Mouse (Mus musculus) lung, postnatal 36 days (tissue): Measurements from ENCODE around the gene Gm45140.
A peak's percentile ranks its signal among the peaks of the same experiment; 100 is the strongest.

Source experiments
- DNase-seq: peaks from one replicate; pipeline ENCODE4 v3.0.0; 2022; ENCODE audit warnings: mixed read lengths

Gm45140 gene

DNA sequence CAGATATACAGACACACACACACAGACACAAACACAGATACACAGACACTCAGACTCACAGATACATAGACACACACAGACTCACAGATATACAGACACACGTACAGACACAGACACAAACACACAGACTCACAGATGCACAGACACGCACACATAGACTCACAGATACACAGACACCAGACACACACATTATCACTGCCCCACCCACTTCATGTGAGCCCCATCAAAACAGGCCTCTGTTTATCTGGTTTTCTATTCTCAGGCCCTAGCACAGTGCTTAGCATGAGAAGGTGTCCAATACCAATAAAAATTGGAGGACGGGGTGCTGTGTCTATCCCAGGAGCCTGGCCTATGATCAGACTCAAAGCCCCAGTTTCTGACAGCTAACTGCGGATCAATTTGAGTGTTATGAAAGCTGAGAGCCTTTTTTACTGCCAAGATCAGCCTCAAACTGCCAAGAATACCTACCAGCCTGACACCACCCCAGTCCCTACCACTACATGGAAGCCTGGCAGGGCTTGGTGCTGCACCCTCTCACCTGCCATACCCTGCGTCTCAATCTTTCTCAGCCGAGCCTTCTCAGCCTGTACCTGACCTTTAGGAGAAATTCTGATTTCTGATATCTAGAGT is 39.2 kb downstream of the Gm45140 start:
- no peak for DNase-seq

DNA sequence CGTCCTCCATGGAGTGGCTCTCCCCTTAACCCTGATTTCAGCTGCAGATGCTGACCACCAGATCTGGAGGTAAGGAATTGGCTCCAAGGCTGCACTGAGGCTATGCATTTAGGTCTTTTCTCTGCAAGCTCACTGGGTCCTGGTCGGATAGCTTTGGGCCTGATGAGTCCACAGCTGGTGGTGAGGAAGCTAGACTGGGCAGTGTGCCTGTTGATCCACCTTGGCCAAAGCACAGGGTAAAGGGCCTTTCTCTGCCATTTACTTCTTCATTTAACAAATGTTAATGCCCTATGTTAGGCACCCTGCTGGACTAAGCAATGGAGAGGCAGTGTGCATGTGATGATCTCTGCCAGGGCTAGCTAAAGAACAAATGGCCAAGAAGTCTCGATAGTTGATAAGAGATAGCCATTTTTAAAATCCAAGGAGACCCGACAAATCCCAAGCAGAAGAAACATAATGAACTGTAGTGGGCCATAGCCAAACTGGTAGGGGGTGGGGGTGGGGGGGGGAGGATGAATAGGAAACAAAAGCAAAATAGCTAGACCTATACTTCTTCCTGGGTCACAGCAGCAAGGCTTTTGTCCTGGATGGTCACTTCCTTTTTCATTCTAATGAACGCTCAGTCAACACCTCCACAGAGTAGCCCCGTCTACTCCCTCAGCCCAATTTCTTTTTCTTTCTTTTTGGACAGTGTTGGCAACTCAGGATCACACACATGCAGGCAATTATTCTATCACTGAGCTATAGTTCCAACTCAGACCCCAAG is 40.0 kb downstream of the Gm45140 start:
- no peak for DNase-seq

DNA sequence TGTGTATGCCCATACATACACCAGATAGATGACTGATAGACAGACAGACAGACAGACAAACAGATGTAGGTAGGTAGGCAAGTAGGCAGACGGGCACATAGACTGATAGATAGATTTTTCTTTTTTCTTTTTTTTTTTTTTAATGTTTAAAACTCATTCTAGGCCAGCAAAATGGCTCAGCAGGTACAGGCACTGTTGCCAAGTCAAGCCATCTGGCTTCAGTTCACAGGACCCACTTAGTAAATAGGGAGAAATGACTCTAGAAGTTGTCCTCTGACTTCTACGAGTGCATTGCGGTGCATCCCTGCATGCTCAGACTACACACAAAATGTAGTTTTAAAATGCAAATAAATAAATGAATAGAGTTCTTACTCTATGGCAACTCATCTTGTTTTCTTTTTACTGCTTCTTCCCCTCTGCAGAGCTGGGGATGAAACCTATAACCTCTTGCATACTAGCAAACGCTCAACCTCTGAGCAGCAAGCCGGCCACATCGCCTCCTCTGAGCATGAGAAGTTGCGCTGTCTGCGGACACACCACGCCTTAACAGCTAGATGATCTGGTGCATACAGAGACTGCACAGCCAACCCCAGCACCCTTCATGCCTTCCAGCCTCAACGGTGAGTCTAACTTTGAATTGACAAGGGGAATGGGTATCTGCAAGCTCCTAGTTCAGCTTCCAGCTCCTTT is 41.6 kb downstream of the Gm45140 start:
- no peak for DNase-seq

DNA sequence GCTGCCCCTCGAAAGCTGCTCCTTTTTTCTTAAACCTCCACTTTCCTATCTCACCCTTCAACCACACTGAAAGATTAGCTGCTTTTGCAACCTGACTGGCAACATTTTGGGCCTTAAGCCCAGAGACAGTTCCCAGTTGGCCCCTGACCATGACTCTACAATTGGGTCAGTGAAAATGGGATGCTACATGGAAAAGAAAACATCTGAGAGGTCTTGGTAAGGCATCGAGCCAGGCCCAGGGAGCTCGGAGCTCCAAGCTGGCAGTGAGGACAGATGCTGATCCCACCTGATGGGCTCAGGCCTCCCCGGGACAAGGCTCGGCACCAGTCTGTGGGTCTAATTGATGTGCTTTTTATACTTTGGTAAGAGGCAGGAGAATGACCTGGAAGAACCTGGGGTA is 43.8 kb downstream of the Gm45140 start:
- DNase-seq, result no peak

DNA sequence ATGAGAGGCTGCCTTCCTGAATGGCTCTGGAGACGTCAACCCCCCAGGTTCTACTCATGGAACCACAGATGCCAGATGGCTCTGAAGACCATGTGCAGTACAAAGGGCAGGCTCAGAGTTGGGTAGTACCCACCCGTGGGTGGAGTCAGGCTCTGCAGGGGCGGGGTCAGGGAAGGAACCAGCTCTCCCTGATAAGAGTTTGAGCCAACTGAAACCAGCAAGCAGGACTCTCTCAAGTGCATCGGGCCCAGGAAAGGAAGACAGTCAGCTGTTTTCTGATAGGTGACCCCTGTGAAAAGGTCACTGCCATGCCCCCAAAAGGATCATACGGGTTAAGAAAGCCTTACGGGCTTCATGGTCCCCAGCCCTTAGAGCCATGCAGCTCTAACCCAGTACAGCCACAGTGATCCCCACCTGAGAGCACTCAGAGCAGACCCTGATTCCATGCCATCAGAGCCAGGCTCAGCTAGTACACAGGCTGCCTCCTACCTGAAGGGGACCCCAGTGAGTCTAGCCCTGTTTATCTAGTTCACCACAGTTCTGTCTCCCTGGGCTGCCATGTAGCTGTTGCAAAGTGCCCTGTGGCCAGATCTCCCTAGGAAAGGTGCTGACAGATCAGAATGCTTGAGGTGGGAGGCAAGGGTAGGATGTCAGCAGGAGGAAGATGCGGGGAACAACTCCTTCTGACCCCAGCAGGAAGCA is 44.7 kb downstream of the Gm45140 start:
- DNase-seq, result peak; percentile 61

DNA sequence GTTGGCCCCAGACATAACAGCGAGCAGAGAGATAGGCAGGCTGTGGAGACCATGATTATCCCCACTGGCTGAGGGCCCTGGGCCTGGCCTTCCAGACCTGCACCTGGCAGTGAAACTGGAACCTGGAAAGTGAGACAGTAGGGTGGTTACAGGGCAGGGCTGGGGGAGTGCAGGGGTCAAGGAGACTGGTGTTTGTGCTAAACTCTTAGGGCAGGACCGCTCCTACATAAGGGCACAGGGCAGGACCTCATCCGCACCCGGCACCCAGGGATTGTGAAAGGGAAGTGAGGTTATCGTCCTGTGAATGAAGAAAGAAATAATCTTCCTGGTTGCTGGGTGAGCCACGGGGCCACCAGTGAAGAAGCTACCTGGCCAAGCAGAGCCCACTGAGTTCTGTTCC is 45.8 kb downstream of the Gm45140 start:
- DNase-seq, result no peak

DNA sequence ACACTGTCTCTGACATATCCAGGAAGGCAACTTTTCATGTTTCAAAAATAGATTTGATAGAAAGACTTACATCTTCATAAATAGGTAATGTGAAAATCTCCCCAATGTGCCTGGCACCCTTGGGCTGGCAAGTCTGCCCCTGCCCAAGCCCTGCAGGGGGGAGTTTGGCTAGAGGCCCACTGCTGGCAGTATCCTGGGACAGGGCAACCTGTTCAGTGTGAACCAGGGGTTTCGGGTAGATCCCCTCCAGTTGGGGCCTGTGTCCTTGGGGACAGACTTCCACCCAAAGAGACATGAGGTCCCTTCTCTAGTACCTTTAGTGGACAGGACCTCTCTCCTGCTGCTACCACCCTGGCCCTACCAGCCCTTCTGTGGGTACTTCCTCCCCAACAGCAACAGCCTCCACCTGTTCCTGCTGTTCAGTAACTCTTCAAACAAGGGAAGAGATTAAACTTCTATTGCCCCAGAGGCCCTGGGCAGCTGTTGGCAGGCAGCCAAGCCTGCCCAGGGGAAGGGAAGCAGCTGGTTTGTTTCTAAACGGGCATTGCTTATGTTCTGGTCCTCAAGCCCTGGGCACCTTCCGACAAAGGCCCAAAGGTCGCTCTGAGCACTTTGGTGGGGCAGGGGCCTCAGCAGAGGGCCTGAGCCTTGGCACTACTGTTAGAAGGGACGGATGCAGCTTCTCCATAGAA is 46.6 kb downstream of the Gm45140 start:
- DNase-seq, result peak; percentile 65

DNA sequence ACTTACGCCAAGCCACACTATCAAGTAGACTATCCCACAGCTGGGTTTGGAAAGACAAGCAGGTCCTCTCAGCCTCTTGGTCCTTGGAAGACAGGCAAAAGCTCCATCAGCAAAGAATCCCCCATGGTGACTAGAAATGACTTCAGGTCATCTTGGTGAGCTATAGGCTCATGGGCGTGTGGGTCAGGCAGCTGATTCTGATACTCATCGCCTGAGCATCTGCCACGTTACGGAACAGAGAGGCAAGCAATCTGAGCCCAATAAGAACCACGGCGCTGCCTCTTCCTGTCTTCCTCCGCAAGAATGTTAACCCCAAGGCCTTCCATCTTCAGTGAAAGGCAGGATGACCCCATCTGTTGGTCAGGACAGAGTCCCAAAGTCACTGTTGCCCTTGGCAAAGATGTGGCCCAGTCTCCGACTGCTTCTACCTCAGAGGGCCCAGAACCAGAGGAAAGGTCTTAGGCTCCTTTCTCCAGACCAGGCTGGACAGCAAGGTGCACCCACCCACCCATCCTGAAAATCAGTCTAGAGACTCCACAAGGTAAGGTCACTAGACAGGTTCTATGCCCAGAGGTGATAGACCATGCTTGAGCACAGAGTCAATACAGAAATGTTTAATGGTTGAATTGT is 47.2 kb downstream of the Gm45140 start:
- DNase-seq, result no peak

DNA sequence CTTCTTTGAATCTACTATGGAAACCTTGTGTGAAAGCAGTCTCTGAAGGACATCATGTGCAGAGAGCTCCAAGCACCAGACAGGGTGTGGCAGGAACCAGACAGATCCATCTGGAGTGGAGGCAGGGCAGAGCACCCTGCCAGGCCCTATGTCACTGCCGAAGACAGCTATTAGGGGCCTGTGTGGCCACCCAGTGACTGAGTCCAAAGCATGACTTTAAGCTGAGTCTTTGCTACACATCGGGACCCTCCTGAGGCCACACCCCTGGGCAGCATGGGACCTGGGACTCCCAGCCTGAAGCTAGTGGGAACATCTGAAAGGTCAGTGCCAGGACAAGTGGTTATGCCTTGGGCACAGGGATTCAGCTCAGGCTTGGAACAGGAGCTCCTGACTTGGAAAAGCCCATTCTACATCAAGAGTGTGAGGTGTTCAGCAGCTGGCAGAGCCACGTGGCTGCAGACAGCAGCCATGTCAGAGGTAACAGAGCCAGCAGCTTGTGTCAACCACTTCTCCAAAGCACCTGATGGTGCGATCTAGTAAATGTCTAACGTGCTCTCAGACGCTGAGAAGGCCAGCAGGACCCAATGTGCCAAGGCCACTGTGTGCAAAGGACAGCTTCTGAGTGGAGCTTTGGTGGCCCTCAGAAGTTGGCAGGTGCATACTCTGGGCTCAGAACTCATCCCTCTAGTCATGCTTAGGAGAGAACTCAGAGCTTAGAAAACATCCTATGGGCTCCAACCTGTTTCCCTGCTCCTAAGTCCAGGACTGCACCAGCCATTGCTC is 48.3 kb downstream of the Gm45140 start:
- peak; percentile 33 for DNase-seq

DNA sequence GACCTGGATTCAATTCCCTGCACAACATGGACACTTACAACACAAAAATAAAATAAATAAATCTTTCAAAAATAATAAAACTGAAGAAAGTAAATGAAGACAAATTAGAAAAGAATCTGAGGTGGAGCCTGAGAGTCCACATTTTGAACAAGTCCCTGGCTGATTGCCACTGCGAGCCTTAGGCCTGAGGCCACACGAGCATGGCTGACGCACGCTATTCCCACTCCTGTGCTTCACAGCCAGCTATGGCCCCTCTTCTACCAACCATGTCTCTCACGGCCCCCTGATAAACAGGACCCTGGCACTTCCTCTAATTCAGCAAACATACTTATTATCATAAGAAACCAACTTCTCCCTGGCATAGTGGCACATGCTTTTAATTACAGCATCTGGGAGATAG is 49.0 kb downstream of the Gm45140 start:
- DNase-seq, result no peak

DNA sequence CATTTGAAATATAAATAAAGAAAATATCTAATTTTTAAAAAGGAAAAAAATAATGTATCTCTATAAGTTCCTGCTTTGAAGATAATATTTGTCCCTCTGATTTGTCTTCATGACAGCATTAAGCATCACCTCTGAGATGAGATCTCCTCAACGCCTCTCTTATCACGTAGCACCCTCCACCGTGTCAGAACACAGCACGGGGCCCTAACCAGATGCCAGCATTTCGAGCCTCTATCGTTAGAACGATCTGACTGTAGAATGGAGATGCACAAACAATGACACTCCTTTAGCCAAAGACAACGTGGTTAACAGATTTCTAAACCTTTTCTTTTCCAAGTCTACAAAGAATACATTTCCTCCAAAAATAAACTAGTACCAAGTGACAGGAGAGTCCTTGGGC is 51.6 kb downstream of the Gm45140 start:
- DNase-seq, result no peak

DNA sequence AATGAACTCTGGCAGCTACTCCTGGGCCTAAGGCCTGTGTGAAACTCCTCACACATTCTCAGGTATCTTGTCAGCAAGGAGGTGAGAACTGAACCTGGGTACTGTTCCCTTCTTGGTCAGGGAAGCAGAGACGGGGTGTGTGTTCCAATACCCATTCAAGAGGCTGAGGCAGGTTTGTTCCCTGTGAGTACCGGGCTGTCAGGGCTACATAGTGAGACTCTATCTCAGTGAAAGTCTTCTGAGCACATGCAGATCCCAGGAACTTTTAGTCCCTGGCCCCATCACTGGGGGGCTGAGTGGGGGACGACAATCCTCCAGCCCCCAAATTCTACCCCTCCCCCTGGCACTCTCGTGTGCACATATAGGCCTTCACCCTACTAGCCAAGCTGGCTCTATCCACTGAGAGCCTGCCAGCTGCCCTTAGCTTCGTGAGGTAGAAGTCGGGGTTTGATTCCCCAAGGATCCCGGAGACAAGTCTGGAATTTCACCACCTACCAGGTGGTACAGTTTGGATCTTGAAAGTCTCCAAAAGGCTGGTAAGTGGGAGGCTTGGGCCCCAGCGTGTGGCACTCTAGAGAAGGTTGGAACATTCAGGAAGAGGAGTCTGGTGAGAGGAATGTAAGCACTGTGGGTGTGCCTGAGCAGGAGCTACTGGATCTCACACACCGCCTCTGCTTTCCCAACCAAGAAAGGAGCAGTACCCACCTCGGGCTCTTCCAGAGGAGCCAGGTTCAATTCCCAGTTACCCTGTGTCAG is 54.9 kb downstream of the Gm45140 start:
- no peak for DNase-seq

DNA sequence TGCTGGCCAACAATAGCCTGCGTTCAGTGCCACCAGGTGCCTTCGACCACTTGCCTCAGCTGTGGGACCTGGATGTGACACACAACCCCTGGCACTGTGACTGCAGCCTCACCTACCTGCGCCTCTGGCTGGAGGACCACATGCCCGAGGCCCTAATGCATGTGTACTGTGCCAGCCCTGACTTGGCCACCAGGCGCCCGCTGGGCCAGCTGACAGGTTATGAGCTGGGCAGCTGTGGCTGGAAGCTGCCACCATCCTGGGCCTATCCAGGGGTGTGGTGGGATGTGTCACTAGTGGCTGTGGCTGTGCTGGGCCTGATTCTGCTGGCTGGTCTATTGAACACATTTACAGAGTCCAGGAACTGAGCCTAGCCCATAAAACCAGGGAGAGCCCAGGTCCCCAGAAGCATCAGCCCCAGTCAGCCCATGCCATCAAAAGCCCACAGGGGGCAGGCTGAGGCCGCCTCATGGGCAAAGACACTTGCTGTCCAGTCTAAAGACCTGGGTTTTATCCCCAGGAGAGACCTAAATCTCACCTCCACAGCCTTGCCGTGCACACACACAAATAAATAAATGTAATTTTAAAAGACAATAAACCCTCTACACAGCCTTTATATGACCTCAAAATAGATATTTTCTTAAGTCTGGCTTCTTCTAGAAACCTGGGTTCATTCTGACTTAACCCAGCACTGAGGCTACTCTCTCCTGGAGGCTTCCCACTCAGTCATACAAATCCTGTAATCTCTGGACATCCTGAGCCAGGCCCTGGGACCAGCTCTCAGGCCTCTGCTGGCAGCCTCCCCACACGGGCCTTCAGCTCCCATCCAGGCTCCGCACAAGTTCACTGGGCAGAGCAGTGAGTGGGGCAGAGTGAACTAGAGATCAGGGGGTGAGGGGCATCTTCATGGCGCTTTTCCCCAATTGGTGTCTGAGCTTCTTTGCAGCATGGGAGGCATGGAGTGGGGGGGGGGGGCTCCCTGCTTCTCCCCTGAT is 56.1 kb downstream of the Gm45140 start:
- no peak for DNase-seq

DNA sequence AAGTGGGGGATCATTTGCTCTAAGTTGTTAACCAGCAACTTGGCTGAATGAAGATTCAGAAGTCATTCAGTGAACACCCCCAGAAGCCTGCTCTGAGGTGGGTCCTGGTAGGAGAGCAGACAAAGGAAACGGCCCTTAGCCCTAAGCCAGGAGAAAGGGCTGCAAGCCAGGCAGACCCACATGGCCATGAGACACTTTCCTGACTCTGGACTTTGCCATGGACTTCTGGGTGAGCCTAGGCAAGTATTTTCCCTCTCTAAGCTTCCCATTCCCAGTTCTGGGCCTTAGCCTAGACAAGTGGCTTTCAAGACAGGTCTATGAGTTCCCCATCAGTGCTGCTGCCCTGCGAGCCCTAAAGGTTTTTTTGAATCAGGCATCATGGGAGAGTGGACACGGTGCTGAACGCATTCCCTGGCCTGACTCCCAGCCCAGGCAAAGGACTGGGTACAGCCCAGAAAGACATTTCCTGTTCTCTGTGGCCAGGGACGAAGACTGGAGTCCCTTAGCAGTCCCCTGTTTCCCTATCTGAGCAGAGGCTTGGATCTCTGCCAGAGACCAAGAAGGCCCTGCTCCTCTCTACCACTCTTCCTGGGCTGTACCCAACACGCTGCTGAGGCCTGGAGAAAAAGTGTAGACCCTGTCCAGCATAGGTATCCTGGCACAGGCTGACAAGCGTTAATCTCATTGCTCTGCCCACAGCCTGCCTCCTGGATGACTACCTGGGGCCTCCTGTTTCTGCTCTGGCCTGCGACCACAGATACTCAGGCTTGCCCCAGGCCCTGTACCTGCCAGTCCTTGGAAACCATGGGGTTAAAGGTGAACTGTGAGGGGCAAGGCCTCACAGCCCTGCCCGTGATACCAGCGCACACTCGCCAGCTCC is 57.1 kb downstream of the Gm45140 start:
- DNase-seq, result no peak

DNA sequence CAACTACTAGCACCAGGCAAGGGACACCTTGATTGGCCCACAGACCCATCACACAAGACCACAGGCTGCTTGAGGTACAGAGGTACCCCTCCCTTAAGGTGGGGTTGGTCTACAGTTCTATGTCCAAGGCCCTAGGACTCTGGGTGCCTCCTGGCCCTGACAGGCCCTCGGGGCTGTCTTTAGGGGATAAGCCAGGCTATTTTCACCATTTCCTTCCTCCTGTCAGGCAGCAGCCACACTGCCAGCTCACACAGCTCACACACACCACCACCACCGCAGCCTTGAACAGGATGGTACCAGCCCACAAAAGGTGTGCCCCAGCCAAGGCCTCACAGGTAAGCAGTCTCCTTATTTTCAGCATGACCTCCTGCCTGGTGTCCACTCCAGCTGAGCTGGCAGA is 57.8 kb downstream of the Gm45140 start, which contains the start of gene Gp9:
Gene Gp9, plus strand, starts transcription at position 231 of the 400 bp plus-strand sequence.
- no peak for DNase-seq

DNA sequence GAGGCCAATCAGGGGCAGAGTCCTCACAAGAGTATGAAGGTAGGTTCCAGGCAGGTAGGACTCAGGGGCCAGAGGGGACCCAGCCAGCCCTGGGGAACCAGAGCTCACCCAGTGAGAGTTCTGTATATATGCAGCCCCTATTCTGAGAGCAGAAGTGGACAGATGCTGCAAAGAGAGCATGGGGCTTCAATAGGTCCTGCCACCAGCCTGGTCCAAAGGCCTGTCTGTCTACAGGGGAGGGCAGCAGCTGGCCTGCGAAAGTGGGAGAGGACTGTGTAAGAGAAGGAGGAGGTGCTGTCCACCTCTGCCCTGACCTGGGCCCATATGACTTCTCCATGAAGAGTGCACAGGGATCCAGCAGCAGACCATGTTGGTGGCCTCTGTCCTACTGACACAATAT is 58.9 kb downstream of the Gm45140 start:
- DNase-seq, result no peak

DNA sequence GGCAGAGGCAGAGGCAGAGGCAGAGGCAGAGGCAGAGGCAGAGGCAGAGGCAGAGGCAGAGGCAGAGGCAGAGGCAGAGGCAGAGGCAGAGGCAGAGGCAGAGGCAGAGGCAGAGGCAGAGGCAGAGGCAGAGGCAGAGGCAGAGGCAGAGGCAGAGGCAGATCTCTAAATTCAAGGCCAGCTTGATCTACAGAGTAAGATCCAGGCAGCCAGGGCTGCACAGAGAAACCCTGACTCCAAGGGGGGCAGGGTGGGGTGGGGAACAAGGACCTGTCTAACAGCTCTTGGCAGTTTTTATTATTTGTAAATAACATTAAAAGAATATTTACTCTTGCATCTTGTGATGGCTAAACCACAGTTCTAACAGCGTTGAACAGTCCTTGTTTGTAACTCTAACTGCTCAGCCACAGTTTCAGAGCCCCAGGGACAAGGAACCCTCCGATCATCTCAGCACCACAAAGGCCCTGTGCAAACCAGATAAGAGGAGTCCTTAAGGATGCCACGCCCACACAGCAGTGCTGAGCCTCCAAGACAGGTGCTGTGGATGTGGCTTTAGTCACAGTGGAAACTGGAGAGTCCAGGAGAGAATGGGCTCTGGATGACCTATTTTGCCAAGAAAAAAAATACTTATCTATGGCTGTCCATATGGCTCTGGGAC is 59.9 kb downstream of the Gm45140 start:
- DNase-seq, result no peak

DNA sequence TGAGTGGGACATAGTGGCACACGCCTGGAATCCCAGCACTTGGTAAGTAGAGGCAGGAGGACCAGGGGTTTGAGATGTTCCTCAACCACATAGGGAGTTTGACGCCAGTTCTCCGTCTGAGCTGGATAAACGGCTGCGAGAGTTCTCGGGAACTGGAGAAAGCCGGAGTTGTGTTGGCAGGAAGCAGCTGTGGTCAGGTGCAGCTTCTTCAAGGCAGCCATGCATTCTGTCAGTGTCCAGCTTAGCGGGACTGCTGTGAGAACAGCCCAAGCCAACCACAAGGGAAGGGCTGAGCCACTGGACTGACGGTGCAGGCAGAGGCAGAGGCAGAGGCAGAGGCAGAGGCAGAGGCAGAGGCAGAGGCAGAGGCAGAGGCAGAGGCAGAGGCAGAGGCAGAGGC is 60.7 kb downstream of the Gm45140 start:
- DNase-seq, result no peak
